Mouse (Mus musculus): ENCODE data around the gene Gm21974. TPM values are rescaled to one million over a fixed set of nuclear protein-coding genes. Genes with fewer than 3 reads are reported as not detected.
"Not testable (repeated sequence)": the region's sequence is repeated elsewhere in the genome, so short reads cannot be mapped to it uniquely, and the experiment has no call there.

Gm21974 gene
- polyA plus RNA-seq (2012; rRNA removed) = not detected in 2 replicates

DNA sequence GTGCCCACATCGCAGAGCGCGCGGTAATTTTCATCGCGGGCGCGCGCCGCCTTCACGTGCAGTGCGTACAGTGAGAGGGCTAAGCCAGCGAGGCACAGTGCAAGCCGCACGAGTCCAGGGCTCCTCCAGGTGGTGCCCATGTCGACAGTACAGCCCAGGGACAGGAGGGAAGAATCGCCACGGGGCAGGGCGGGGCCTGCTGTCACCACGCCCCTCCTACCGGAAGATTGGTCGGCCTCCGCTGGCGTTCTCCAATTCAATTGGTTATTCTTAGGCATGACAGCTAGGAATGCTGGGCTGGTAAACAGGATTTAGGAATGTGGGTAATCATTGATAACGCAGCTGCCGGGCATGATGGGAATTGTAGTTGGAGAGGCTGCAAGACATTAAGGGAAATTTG, at the start of gene Gm21974, which contains the start of gene Vkorc1:
TSS of gene Gm21974 (minus strand) at position 13 of the 400 bp plus-strand sequence.
TSS of gene Vkorc1 (minus strand) at position 176 of the 400 bp plus-strand sequence.
- Histone ChIP-seq H3K4me1 (replicated peaks; ENCODE audit: control insufficient read depth, insufficient read depth, low read length) (peaks cover 28% of the 10 kb centered on the region), H3K36me3 (ENCODE audit: control insufficient read depth, insufficient read depth, low read length) (no peaks in the 10 kb centered on the region), H3K27me3 (ENCODE audit: control insufficient read depth, insufficient read depth, low read length) (no peaks in the 10 kb centered on the region), H3K27ac (ENCODE audit: control insufficient read depth, insufficient read depth, low read length) (no peak within 1 kb of the TSS), H3K4me3 (ENCODE audit: control insufficient read depth, insufficient read depth, low read length) (peak within 1 kb of the TSS; percentile 49)
- DNase-seq = peak; percentile 88
- under 1% methylated on average over 26 of the region's 26 CpGs for WGBS
- TF ChIP-seq POLR2A (IDR thresholded peaks at IDR 0.05; ENCODE audit: control insufficient read depth, extremely low read depth, insufficient read depth, low read length, poor library complexity) (0 out of 2 replicates have a peak, but pooled peaks have one; percentile 29), CTCF (IDR thresholded peaks at IDR 0.05; ENCODE audit: borderline replicate concordance, control insufficient read depth, extremely low read depth, insufficient read depth, low read length, poor library complexity) (peak; percentile 58; the same call in 1 of the 2 replicates)

DNA sequence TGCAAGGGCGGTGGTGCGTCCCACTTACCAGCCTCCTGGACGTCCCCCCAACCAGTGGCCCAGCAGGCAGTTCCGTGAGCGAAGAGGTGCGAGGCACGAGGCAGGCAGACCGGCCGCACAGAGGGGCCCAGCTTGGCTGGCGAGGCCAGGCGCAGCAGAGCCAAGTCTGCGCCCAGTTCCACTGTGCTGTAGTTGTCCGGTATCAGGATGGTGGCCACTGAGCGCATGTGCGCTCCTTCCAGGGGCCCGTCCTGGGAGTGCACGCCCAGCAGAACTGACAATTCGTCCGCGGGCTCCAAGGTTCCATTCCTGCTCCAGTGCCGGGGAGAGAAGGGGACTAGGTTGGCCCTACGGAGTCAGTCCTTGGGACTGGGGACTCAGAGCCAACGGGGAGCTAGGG, 49.4 kb upstream of the Gm21974 start:
- WGBS = 69% methylated on average over 23 of the region's 23 CpGs
- TF ChIP-seq CTCF (IDR thresholded peaks at IDR 0.05; ENCODE audit: borderline replicate concordance, control insufficient read depth, extremely low read depth, insufficient read depth, low read length, poor library complexity) = no peak
- no peak for TF ChIP-seq POLR2A (IDR thresholded peaks at IDR 0.05; ENCODE audit: control insufficient read depth, extremely low read depth, insufficient read depth, low read length, poor library complexity)
- H3K27me3 ChIP-seq (ENCODE audit: control insufficient read depth, insufficient read depth, low read length) = no peaks in the 10 kb centered on the region
- no peaks in the 10 kb centered on the region for H3K36me3 ChIP-seq (ENCODE audit: control insufficient read depth, insufficient read depth, low read length)
- DNase-seq = no peak
- H3K4me1 ChIP-seq (replicated peaks; ENCODE audit: control insufficient read depth, insufficient read depth, low read length) = no peaks in the 10 kb centered on the region
- H3K27ac ChIP-seq (ENCODE audit: control insufficient read depth, insufficient read depth, low read length) = no peak overlapping the region
- no peak overlapping the region for H3K4me3 ChIP-seq (ENCODE audit: control insufficient read depth, insufficient read depth, low read length)

- H3K36me3 ChIP-seq (ENCODE audit: control insufficient read depth, insufficient read depth, low read length); H3K27me3 ChIP-seq (ENCODE audit: control insufficient read depth, insufficient read depth, low read length); H3K27ac ChIP-seq (ENCODE audit: control insufficient read depth, insufficient read depth, low read length); DNase-seq; H3K4me1 ChIP-seq (replicated peaks; ENCODE audit: control insufficient read depth, insufficient read depth, low read length); H3K4me3 ChIP-seq (ENCODE audit: control insufficient read depth, insufficient read depth, low read length): not testable (repeated sequence)
- WGBS = 56% methylated on average over 2 of the region's 2 CpGs
Measured at GRCm38 (mm10) chr7:127942097-127942496, 46.8 kb upstream of the Gm21974 start.

- H3K36me3 ChIP-seq (ENCODE audit: control insufficient read depth, insufficient read depth, low read length) = no peaks in the 10 kb centered on the region
- H3K4me1 ChIP-seq (replicated peaks; ENCODE audit: control insufficient read depth, insufficient read depth, low read length) = peaks cover 13% of the 10 kb centered on the region
- no peak for DNase-seq
- 80% methylated on average over 18 of the region's 18 CpGs for WGBS
- no peaks in the 10 kb centered on the region for H3K27me3 ChIP-seq (ENCODE audit: control insufficient read depth, insufficient read depth, low read length)
- H3K27ac ChIP-seq (ENCODE audit: control insufficient read depth, insufficient read depth, low read length) = no peak overlapping the region
- TF ChIP-seq CTCF (IDR thresholded peaks at IDR 0.05; ENCODE audit: borderline replicate concordance, control insufficient read depth, extremely low read depth, insufficient read depth, low read length, poor library complexity) = no peak
- no peak for TF ChIP-seq POLR2A (IDR thresholded peaks at IDR 0.05; ENCODE audit: control insufficient read depth, extremely low read depth, insufficient read depth, low read length, poor library complexity)
- H3K4me3 ChIP-seq (ENCODE audit: control insufficient read depth, insufficient read depth, low read length) = peak overlapping the region; percentile 65; the same call in 1 of the 2 replicates
Measured at GRCm38 (mm10) chr7:127936216-127936884, 41.1 kb upstream of the Gm21974 start.

DNA sequence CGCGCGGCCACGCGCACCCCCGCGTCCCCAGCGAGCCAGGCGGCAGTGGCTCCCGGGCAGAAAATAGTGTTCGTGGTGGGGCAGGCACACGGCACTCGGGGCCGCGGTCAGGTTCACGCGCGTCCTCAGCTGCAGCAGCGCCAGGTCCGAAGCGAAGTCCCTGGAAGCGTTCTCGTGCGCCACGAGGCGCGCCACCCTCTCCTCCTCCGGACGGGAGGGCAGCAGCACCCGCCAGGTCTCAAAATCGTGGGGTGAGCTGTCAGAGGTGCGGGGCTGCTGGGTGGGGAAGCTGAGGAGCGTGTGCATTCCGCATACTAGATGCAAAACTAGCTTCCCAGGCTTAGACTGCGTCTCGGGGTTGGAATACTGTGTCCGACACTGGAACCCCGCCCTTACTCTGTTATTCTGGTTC, 40.5 kb upstream of the Gm21974 start:
- Histone ChIP-seq H3K36me3 (ENCODE audit: control insufficient read depth, insufficient read depth, low read length) (no peaks in the 10 kb centered on the region), H3K4me1 (replicated peaks; ENCODE audit: control insufficient read depth, insufficient read depth, low read length) (peaks cover 14% of the 10 kb centered on the region), H3K4me3 (ENCODE audit: control insufficient read depth, insufficient read depth, low read length) (peak overlapping the region; percentile 65), H3K27ac (ENCODE audit: control insufficient read depth, insufficient read depth, low read length) (no peak overlapping the region), H3K27me3 (ENCODE audit: control insufficient read depth, insufficient read depth, low read length) (no peaks in the 10 kb centered on the region)
- TF ChIP-seq CTCF (IDR thresholded peaks at IDR 0.05; ENCODE audit: borderline replicate concordance, control insufficient read depth, extremely low read depth, insufficient read depth, low read length, poor library complexity) (no peak; the same call in 1 of the 2 replicates), POLR2A (IDR thresholded peaks at IDR 0.05; ENCODE audit: control insufficient read depth, extremely low read depth, insufficient read depth, low read length, poor library complexity) (no peak)
- no peak for DNase-seq
- WGBS = 2% methylated on average over 38 of the region's 38 CpGs

GRCm38 (mm10) chr7:127935028-127935722, 39.9 kb upstream of the Gm21974 start:
- H3K36me3 ChIP-seq (ENCODE audit: control insufficient read depth, insufficient read depth, low read length) = no peaks in the 10 kb centered on the region
- no peaks in the 10 kb centered on the region for H3K27me3 ChIP-seq (ENCODE audit: control insufficient read depth, insufficient read depth, low read length)
- peak; percentile 97 for DNase-seq
- WGBS = 7% methylated on average over 30 of the region's 32 CpGs
- peaks cover 14% of the 10 kb centered on the region for H3K4me1 ChIP-seq (replicated peaks; ENCODE audit: control insufficient read depth, insufficient read depth, low read length)
- no peak overlapping the region for H3K27ac ChIP-seq (ENCODE audit: control insufficient read depth, insufficient read depth, low read length)
- peak overlapping the region; percentile 65 for H3K4me3 ChIP-seq (ENCODE audit: control insufficient read depth, insufficient read depth, low read length)
- peak; percentile 96 for TF ChIP-seq CTCF (IDR thresholded peaks at IDR 0.05; ENCODE audit: borderline replicate concordance, control insufficient read depth, extremely low read depth, insufficient read depth, low read length, poor library complexity)
- peak; percentile 49; the same call in 1 of the 2 replicates for TF ChIP-seq POLR2A (IDR thresholded peaks at IDR 0.05; ENCODE audit: control insufficient read depth, extremely low read depth, insufficient read depth, low read length, poor library complexity)

Measured in thymus, adult 2 months (tissue).